Mouse (Mus musculus): ENCODE results near the gene Clcnkb. TPM values are rescaled to one million over a fixed set of nuclear protein-coding genes. Genes with fewer than 3 reads are reported as not detected.

Clcnkb gene
- total and polyA plus RNA-seq, 2 experiments from 2014 or later: 0.27 TPM; not detected in 1

DNA sequence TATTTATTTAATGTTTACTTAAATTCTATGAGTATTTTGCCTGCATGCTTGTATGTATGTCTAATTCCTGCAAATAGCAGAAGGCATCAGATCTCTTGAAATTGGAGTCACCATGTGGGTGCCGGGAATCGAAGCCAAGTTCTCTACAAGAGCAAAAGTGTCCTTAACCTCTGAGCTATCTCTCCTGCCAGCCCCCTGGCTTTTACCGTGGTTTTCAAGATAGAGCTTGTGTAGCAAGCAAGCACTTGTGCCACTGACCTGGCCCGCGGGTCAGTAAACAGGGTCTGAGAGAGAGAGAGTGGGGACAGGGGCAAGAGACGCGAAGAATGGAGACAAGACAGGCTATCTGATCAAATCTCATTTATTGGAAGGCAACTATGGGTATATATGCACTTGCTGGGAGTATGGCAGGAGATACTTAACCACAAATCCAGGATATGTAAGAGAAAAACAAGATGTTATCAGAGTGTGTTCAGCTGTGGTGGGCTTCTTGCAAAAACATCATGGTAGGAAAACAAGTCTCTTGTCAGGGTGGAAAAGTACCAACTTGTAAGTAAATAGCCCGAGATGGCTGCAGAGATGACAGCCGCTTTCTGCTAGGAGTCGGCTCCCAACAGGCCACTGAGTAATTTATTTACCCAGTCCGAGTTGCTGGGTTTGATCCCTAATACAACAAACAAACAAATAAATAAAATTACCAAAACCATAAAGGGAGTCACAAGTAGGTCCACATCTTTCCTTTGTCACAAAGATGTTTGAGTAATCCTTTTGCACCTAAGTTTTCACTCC lies 28.0 kb upstream of the Clcnkb start:
- Histone ChIP-seq H3K4me1 (ENCODE audit: insufficient read depth, low read length) (0 out of 2 replicates have a peak, but pooled peaks cover 7% of the 10 kb centered on the region), H3K27me3 (ENCODE audit: insufficient read depth, low read length) (no peaks in the 10 kb centered on the region), H3K36me3 (ENCODE audit: insufficient read depth, low read length) (peaks cover 17% of the 10 kb centered on the region), H3K9ac (replicated peaks; ENCODE audit: low read length, poor library complexity, severe bottlenecking) (peak overlapping the region; percentile 92; the same call in 1 of the 2 replicates), H3K27ac (ENCODE audit: low read depth, low read length) (no peak overlapping the region), H3K4me2 (ENCODE audit: low read depth, low read length, poor library complexity, severe bottlenecking) (peak overlapping the region; percentile 88), H3K9me3 (ENCODE audit: low read length) (no peaks in the 10 kb centered on the region), H3K4me3 (ENCODE audit: low read depth, low read length) (peak overlapping the region; percentile 99)
- DNase-seq (ENCODE audit: low spot score): no peak
- TF ChIP-seq CTCF (IDR thresholded peaks at IDR 0.05): no peak
- 51% methylated on average over 11 of the region's 11 CpGs for WGBS
- no peak for ATAC-seq (ENCODE audit: low FRiP score)

DNA sequence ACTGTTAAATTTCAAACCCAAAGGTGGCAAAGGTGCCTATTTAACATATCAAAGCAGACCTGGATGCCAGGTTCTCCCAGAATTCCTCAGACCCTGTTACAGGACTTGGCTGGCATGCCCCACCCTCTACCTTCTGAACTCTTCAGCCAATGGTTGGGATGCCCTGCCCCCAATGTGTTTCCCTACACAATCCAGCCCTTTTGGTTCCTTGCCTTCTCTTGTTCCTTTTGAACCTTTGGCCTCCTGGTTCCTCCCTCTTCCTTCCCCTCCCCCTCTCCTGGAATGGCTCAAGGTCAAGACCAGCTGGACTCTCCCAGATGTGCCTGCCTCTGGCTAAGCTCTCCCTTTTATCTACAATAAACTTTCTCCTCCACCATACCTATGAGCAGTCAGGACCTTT lies 25.1 kb upstream of the Clcnkb start:
- Histone ChIP-seq H3K9ac (replicated peaks; ENCODE audit: low read length, poor library complexity, severe bottlenecking) (no peak overlapping the region), H3K36me3 (ENCODE audit: insufficient read depth, low read length) (no peaks in the 10 kb centered on the region), H3K4me3 (ENCODE audit: low read depth, low read length) (no peak overlapping the region), H3K27ac (ENCODE audit: low read depth, low read length) (no peak overlapping the region), H3K4me2 (ENCODE audit: low read depth, low read length, poor library complexity, severe bottlenecking) (no peak overlapping the region), H3K9me3 (ENCODE audit: low read length) (no peaks in the 10 kb centered on the region), H3K27me3 (ENCODE audit: insufficient read depth, low read length) (no peaks in the 10 kb centered on the region), H3K4me1 (ENCODE audit: insufficient read depth, low read length) (0 out of 2 replicates have a peak, but pooled peaks cover 7% of the 10 kb centered on the region)
- DNase-seq (ENCODE audit: low spot score): no peak
- no peak for ATAC-seq (ENCODE audit: low FRiP score)
- no peak for TF ChIP-seq CTCF (IDR thresholded peaks at IDR 0.05)

DNA sequence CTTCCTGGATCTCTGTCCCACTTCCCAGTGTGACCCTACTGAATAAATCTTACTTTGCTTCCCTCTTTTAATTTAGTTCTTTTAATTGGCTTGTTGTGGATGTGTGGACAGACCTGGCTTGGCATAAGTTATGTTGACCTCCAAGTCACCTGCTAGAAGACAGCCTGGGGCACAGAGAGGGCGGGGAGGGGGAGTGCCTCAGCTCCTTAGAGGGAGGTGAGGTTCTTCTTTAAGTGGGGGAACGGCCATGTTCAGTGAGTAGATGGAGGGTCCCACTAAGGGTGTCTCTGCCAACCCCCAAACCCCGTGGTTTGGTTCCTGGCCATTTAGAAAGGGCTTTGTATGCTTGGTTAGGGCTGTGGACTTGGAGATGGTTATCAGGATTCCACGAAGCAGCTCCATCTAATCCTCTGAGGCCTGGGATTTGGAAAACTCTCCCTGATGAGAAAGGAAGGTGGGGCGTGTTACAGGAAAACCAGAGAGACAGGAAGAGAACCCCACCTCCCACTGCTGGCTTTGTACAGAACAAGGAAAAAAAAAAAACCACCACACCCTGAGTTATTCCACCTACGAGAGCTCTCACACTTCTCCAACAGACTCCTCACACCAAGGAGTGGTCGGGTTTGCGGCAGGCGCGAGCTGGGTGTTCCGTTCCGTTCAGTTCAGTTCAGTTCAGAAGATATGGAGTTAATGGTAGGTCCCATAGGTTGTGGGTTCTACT lies 23.4 kb upstream of the Clcnkb start:
- ATAC-seq (ENCODE audit: low FRiP score) (no peak), DNase-seq (ENCODE audit: low spot score) (no peak)
- Histone ChIP-seq H3K4me2 (ENCODE audit: low read depth, low read length, poor library complexity, severe bottlenecking) (no peak overlapping the region), H3K4me1 (ENCODE audit: insufficient read depth, low read length) (no peaks in the 10 kb centered on the region), H3K27me3 (ENCODE audit: insufficient read depth, low read length) (no peaks in the 10 kb centered on the region), H3K9ac (replicated peaks; ENCODE audit: low read length, poor library complexity, severe bottlenecking) (no peak overlapping the region), H3K9me3 (ENCODE audit: low read length) (no peaks in the 10 kb centered on the region), H3K27ac (ENCODE audit: low read depth, low read length) (no peak overlapping the region), H3K36me3 (ENCODE audit: insufficient read depth, low read length) (no peaks in the 10 kb centered on the region), H3K4me3 (ENCODE audit: low read depth, low read length) (no peak overlapping the region)
- 87% methylated on average over 12 of the region's 12 CpGs for WGBS
- TF ChIP-seq CTCF (IDR thresholded peaks at IDR 0.05): no peak

DNA sequence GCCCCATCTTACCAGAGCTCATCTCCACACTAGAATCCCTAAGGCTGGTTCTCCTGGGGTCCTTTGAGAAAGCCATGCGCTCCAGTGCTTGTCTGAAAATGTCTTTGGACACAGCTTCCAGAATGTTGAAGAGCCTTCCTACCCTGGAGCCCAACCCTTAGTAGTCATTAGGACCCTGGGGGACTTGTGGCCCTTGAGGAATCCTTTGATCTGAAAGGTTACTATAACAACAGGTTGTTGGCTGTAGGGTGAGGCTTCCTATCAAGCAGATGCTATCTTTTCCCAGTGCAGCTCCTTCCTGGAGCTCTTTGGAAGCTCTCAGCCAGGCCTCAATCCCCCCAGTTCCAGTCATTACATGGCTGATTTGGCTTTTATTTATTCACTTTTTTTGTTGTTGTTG lies 20.2 kb upstream of the Clcnkb start, which contains the start of gene Srarp:
Srarp (minus strand) TSS at position 132 of the 400 bp plus-strand sequence.
- no peak within 1 kb of the TSS for H3K4me3 ChIP-seq (ENCODE audit: low read depth, low read length)
- H3K36me3 ChIP-seq (ENCODE audit: insufficient read depth, low read length): no peaks in the 10 kb centered on the region

DNA sequence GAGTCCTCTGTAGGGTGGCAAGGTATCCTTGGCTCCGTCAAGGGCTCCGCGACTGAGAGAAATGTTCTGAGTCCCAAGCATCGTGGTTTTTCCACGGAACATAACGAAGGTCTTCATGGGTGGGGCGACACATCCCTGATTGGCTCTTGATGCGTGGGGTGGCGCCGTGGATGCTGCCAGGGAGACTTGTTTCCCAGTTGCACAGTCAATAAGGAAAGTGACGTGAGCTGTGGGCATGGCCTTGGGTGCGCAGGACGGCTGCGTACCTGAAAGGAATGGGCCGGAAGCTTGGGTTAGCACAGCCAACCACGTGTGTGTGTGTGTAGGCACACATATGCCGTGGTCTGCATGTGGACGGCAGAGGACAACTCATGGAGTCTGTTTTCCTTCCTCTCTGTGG lies 17.4 kb upstream of the Clcnkb start:
- Histone ChIP-seq H3K27ac (ENCODE audit: low read depth, low read length) (no peak overlapping the region), H3K4me3 (ENCODE audit: low read depth, low read length) (no peak overlapping the region), H3K9me3 (ENCODE audit: low read length) (no peaks in the 10 kb centered on the region), H3K27me3 (ENCODE audit: insufficient read depth, low read length) (0 out of 2 replicates have a peak, but pooled peaks cover 4% of the 10 kb centered on the region), H3K4me2 (ENCODE audit: low read depth, low read length, poor library complexity, severe bottlenecking) (no peak overlapping the region), H3K4me1 (ENCODE audit: insufficient read depth, low read length) (no peaks in the 10 kb centered on the region), H3K36me3 (ENCODE audit: insufficient read depth, low read length) (no peaks in the 10 kb centered on the region), H3K9ac (replicated peaks; ENCODE audit: low read length, poor library complexity, severe bottlenecking) (no peak overlapping the region)
- TF ChIP-seq CTCF (IDR thresholded peaks at IDR 0.05): no peak
- no peak for DNase-seq (ENCODE audit: low spot score)
- no peak for ATAC-seq (ENCODE audit: low FRiP score)
- WGBS: 85% methylated on average over 18 of the region's 18 CpGs

More for the DNA sequence above, 20.2 kb upstream of the Clcnkb start, which contains the start of gene Srarp:
- no peak for DNase-seq (ENCODE audit: low spot score)
- Histone ChIP-seq H3K9ac (replicated peaks; ENCODE audit: low read length, poor library complexity, severe bottlenecking) (no peak within 1 kb of the TSS), H3K4me2 (ENCODE audit: low read depth, low read length, poor library complexity, severe bottlenecking) (no peak within 1 kb of the TSS), H3K27ac (ENCODE audit: low read depth, low read length) (no peak within 1 kb of the TSS), H3K9me3 (ENCODE audit: low read length) (no peaks in the 10 kb centered on the region), H3K4me1 (ENCODE audit: insufficient read depth, low read length) (no peaks in the 10 kb centered on the region), H3K27me3 (ENCODE audit: insufficient read depth, low read length) (0 out of 2 replicates have a peak, but pooled peaks cover 4% of the 10 kb centered on the region)
- no peak for ATAC-seq (ENCODE audit: low FRiP score)
- TF ChIP-seq CTCF (IDR thresholded peaks at IDR 0.05): no peak
- WGBS: 86% methylated on average over 1 of the region's 1 CpGs

DNA sequence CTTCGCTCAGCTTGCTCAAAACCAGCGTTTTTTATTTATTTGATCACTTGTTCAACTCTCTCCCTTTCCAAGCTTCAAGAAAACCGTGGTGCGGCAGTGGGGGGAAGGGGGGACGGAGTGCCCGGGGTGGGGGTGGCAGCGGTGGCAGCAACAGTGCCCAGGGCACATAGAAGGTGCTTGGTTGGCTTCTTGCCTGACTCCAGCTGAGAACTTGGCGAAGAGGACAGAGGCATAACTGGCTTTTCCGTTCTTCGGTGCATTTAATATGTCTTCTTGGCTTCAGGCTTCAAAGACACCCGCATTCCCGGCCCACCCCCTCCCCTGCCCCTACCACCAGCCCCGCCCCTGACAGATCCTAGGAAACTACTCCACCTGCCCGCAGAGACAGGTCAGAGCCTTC lies 16.9 kb upstream of the Clcnkb start:
- ATAC-seq (ENCODE audit: low FRiP score): no peak
- DNase-seq (ENCODE audit: low spot score): peak; percentile 24
- H3K4me2 ChIP-seq (ENCODE audit: low read depth, low read length, poor library complexity, severe bottlenecking): no peak overlapping the region

More for the DNA sequence above, 16.9 kb upstream of the Clcnkb start:
- Histone ChIP-seq H3K27me3 (ENCODE audit: insufficient read depth, low read length) (0 out of 2 replicates have a peak, but pooled peaks cover 4% of the 10 kb centered on the region), H3K9ac (replicated peaks; ENCODE audit: low read length, poor library complexity, severe bottlenecking) (no peak overlapping the region), H3K36me3 (ENCODE audit: insufficient read depth, low read length) (no peaks in the 10 kb centered on the region), H3K27ac (ENCODE audit: low read depth, low read length) (no peak overlapping the region), H3K4me1 (ENCODE audit: insufficient read depth, low read length) (no peaks in the 10 kb centered on the region), H3K9me3 (ENCODE audit: low read length) (no peaks in the 10 kb centered on the region), H3K4me3 (ENCODE audit: low read depth, low read length) (no peak overlapping the region)
- WGBS: 62% methylated on average over 12 of the region's 14 CpGs
- no peak for TF ChIP-seq CTCF (IDR thresholded peaks at IDR 0.05)
